Mouse (Mus musculus): Measurements from ENCODE around the gene Loxl3.

Loxl3 gene

GRCm38 (mm10) chr6:83019044-83019443 lies 14.9 kb upstream of the Loxl3 start:
- no peak for DNase-seq

GRCm38 (mm10) chr6:83020121-83020520 lies 13.9 kb upstream of the Loxl3 start:
- DNase-seq: no peak

DNA sequence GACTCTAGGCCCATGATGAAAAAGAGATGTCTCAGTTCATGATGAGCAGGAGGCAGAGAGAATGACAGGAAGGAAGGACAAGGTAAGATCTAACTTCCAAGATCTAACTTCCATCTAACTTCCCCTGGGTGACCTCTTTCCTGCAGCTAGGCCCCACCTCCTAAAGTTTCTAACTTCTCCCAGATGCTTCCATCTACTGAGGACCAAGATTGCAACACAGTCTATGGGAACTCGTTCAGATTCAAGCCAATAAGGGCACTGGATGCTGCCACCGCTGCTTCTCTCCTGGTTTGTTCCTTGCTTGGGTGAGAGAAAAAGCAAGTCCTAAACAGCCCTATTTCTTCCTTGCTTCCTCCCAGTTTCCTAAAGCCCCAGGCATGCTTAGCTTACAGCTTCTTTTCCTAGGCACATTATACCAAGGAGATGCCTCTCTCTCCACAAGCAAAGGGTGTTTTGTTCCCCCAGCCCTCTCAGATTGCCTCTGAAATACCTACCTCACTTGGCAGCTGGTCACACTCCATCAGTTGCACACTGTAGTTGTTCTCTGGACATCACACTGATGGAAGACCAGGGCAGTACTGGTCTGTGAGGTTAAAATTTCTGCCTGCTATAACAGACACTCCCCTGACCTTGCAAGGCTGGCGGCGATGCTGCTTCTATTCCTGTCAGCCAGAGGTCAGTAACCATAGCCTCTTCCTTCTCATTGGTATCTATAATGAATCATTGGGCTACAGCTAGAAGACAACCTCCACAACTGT lies 13.0 kb upstream of the Loxl3 start:
- no peak for DNase-seq

DNA sequence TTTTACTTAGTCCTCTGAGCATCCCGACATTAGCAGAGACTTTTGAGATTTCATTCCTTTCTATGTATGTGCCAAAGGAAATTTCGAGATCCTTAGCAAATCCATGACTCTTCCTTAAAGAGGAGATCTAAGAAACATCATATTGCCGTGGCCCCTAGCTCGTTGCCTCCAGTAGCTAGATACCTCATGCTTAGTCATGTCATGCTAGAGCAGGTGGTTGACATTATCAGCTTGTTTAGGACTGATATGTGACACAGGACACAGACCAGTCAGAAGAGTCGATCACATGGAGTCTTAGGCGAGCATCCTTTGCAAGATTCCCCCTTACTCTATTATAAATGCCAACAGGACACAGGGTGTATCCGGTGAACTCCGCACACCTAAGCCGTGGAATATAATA lies 11.0 kb upstream of the Loxl3 start:
- no peak for DNase-seq

DNA sequence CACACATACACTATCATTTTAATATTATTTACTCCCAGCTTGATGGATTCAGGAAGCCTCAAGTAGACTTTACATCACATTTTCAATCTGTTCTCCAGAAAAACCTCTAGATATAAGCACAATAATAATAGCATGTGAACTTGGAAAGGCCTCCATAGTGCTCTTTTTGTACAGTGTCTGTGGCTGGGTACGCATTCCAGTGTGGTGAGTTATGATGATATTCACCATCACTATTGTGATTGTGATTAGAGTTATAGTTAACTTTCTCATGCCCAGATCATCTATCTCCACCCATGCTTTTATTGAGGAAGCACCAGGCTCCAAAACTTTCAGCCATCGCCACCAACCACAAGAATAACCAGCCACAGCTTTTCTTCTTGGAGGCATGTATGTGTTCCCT lies 10.2 kb upstream of the Loxl3 start:
- no peak for DNase-seq

DNA sequence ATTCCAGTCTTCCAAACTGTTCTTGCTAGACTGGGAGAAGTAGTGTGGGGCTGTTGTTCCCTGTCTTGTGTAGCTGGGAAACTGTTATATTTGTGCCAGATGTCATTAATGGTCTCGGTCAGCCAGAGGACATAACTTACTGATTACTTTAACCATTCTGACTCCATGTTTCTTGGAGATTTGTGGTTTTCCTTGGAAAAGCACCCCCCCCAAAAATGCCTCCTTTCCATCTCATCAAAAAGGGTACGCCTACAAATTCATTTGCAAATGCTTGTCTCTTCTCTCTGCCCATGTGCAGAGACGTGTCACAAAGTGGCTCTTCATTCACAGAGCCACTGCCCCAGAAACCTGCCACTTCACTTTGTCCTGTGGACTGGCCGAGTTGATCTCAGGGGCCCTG lies 9.6 kb upstream of the Loxl3 start:
- DNase-seq: no peak

DNA sequence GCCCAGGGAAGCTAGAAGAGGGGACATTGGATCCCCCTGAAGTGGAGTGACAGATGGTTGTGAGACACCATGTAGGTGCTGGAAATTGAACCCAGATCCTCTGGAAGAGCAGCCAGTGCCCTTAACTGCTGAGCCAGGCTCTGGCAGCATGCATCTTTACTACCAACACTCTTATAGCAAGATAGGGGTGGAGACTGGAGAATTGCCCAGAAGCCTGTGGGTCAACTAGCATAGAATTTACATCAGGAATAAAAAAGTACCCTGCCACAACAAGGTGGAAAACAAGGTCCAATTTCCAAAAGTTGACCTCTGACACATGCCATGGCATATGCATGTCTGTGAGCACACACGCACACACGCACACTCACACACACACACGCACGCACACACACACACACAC lies 8.8 kb upstream of the Loxl3 start:
- no peak for DNase-seq

DNA sequence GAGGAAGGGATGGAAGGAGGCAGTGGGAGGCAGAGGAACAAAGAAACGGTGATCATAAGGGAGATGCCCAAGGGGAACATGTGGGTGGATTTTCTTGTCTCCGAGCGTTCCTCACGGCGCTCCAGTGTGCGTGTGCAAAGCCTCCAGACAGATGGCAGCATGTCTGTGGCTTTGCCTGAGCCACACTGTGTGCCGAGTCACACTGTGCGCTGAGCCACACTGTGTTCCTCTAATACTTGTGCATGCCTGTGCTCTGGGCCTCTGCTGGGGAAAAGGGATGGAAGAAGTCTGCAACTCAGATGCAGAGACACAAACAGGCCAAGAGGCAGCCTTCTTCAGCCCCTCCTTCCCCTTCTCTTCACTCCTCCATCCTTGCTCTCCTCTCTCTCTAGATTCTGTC lies 6.7 kb upstream of the Loxl3 start:
- DNase-seq: no peak

DNA sequence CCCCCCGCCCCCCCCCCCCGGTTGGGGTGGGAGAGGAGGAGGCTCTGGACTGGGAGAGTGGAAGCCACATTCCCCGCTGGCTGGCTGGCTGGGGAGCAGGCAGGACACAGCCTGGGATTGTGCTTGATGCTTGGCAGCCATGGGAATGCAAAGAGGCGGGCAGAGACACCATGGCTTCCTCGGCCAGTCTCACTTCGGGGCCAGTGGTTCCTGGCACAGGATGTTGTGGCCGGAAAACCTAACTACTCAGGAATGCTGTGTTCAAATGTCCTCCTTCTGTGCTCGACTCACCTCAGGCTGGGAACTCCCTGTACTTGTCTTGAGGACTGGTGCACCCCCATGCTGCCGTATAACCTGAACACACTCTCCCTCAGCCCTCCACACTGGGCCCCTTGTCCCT lies 6.3 kb upstream of the Loxl3 start:
- DNase-seq: no peak

- DNase-seq: no peak
These were observed 4.2 kb upstream of the Loxl3 start for GRCm38 (mm10) chr6:83029777-83030176.

DNA sequence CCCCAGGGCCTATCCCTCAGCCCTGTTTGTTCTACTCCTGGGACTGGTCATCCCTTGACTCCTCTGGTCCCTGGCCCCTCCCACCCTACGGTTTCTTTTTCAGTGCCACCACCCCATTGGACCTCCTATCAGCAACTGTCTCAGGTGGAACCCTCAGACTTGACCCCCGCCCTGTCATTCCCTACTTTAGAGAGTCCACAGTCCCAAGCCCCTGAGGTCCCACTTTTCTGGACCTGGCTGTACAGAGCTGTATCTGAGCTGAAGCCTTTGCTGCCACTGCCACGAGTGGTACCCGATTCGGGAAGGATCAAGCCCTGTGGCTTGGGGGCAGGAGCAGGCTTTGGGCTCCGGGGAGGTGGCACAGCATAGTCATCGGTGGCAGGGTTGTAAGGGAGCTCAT lies 2.9 kb upstream of the Loxl3 start:
- no peak for DNase-seq

DNA sequence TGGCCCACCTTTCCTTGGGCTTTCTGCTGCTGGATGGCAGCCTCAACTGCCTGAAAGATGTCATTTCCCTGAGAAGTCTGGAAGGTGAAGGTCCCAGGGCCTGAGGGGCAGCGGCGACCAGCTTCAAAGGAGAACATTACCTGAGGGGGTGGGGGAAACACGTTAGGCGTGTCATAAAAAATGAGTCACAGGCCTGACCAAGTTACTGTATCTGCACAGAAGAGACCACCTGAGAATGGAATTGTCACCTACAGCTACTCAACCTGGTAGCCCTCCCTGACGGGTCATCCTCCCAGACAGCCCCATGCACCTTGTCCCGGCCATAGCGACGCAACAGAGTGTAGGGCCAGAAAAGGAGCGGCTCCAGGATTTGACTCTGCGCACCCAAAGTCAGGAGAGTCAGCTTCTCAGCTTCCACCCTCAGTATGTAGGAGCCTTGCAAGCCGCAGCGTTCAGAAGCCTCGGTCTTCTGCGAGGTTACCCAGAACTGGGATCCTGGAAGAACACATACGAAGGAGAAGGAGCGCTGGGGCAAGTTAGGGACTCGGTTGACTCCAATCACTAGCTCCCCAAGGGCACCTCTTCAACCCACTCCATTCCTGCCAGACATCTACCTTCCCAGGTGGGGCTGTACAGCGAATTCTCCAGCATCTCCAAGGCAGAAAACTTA lies 1.9 kb upstream of the Loxl3 start:
- no peak for DNase-seq

GRCm38 (mm10) chr6:83032769-83033191 lies 1.2 kb upstream of the Loxl3 start:
- DNase-seq: no peak

GRCm38 (mm10) chr6:83034463-83035055 lies 586 bp downstream of the Loxl3 start:
- no peak for DNase-seq

- DNase-seq: no peak
These were observed 3.2 kb downstream of the Loxl3 start for GRCm38 (mm10) chr6:83037188-83037587.

GRCm38 (mm10) chr6:83038496-83039012 lies 4.6 kb downstream of the Loxl3 start:
- DNase-seq: peak; percentile 85

- no peak for DNase-seq
These were observed 6.6 kb downstream of the Loxl3 start for GRCm38 (mm10) chr6:83040601-83041000.

- no peak for DNase-seq
These were observed 9.6 kb downstream of the Loxl3 start for GRCm38 (mm10) chr6:83043561-83043960.

DNA sequence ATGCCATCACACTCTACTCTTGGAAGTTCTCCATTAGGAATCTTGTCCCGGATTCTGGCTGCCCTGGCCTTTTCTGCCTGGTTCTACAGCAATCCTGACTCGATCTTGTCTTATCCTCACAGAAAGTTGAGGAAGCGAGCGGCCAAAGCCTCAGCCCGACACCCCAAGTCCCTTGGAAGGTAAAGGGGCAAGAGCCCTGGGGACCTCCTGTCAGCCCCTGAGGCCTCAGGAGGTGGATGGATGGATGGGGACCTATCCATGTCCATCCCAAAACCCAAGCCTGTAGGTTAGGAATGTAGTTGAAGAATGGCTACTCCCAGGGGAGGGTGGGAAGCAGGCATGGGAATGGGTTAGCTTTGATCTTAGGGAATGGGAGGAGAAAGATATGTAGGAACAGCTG lies 10.0 kb downstream of the Loxl3 start:
- DNase-seq: no peak

- DNase-seq: no peak
These were observed 10.8 kb downstream of the Loxl3 start for GRCm38 (mm10) chr6:83044742-83045141.

GRCm38 (mm10) chr6:83049367-83049766 lies 15.4 kb downstream of the Loxl3 start:
- DNase-seq: no peak

DNA sequence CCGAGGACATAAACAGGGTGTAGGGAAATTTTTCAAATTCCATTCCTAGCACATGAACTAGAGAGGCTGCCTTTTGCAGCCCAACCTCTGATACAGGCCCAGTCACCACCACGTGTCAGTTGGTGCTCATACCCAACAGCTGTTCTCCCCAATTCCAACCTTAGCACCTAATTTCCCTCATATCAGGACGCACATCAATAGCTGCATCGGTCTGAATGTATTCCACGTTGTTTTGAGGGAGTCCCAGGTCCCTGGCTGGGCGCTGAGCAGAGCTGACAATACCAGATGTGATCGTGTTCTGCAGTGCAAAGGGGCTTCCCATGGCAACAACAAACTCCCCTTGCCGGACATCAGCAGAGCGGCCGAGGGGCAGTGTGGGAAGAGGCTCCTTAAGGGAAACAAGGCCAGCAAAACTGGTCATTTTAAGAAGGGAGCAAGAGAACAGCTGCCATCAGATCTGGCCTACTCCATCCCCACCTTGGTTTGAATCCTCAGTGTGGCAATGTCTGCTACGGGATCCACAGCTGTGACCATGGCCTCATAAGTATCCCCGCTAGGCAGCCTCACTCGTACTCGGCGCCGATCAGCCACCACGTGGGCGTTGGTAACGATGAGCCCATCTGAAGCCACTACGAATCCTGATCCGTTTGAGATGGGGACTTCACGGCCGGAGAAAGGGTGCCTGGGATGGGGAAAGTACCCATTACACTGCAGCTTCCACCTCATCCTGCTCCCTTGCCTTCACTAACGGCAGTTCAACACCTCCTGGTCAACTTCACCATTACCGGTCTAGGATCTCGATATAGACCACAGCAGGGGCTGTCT lies 19.4 kb downstream of the Loxl3 start:
- no peak for DNase-seq
